Mouse (Mus musculus) urinary bladder, postnatal 14 days (tissue): ENCODE measurements around the gene Acadvl.
A peak's percentile ranks its signal among the peaks of the same experiment; 100 is the strongest.

Source experiments
- DNase-seq: peaks from one replicate; pipeline ENCODE4 v3.0.0; 2021; ENCODE audit warnings: low spot score

Gene Acadvl

DNA sequence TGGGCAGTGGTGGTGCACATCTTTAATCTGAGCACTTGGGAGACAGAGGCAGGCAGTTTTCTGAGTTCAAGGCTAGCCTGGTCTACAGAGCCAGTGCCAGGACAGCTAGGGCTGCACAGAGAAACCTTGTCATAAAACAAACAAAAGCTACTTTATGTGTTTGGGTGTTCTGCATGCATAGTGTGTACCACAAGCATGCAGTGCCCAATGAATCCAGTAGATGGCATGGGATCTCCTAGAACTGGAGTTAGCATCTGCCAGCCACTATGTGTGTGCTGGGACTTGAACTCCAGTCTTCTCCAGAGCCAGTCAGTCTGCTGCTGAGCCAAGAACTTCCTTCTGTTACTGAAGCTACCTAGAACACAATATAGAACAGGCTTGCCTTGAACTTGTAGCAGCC lies 13.3 kb downstream of the Acadvl start:
- peak; percentile 46 for DNase-seq

DNA sequence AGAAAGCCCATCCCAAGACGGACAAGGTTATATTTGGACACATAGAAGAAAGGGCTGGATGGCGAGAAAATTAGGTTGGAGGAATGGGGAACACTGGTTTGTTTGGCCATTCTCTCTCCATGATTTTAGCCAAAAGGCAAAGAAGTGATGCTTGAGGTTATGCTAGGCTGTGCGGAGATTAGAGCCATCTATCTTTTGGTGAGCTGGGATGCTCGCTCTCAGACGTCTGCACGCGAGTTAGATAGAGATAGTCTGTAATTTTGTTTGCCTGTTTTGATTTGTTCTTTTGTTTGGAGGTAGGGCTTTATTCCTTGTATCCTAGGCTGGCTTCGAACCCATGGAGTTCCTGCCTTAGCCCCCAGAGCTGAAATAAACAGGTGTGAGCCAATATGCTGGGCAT lies 14.1 kb downstream of the Acadvl start:
- DNase-seq = no peak

DNA sequence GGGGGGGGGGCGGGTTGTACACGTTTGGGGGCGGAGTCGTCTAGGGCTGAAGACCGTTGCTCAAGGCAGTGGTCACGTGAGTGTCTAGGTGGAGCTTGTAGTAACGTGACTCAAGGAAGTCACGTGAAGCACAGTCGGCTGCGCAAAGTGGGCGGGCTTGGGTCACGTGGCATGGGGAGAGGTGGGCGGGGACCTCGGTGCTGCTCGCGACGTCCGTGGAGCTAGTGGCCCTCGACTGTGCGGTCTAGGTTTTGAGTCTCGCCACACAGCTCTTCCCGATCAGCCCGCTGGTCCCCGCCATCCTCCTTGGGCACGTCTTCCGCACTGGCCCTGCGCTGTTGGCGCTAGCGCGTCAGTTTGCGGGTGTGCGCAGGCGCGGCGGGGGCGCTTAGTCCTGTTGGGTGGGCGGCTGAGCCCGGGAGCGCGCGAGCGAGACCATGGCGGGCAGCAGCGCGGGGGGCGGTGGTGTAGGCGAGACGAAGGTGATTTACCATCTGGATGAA lies 14.8 kb downstream of the Acadvl start, which contains the start of gene Dvl2:
TSS of gene Dvl2 (plus strand) at position 200 of the 503 bp plus-strand sequence.
- DNase-seq = peak; percentile 93

DNA sequence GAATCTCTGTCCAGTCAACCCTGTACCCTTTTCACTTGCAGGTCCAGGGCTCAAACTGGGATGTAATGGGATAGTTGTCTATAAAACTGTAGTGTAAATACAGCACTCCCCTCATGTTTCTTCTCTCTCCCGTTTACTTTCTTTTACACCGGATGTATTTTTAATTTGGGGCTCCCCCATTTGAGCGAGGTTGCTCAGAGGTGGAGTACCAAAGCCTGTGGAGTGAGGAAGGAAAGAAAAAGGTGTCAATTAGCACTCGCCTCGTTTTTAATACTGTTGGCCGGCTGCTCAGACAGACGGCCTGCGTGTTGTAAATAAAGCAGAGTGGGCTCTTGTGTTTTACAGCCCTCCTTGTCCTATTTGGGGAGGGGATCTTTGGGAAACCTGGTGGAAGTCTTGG lies 15.5 kb downstream of the Acadvl start:
- no peak for DNase-seq

DNA sequence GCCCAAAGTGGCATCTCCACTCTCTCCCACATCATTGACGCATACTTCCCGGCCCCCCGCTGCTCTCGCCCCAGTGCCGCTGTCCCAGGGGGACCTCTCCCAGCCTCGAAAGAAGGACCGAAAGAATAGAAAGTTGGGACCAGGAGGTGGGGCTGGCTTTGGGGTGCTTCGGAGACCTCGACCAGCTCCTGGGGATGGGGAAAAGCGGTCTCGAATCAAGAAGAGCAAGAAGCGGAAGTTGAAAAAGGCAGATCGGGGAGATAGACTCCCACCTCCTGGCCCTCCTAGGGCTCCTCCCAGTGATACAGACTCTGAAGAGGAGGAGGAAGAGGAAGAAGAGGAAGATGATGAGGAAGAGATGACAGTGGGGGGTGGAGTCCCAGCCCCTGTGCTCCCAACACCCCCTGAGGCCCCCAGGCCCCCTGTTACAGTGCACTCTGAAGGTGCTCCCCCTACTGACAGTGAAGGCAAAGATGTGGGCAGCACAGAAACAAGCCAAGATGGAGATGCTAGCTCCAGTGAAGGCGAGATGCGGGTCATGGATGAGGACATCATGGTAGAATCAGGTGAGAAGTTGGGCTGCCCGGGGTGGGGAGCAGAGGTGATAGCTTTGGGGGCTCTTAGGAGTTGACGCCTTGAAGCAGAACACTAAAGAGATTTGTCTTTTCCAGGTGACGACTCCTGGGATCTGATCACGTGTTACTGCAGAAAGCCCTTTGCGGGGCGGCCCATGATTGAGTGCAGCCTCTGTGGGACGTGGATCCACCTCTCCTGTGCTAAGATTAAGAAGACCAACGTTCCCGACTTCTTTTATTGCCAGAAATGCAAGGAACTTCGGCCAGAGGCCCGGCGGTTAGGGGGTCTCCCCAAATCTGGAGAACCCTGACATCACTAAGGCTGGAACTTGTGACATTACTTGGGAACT lies 16.4 kb downstream of the Acadvl start:
- DNase-seq = no peak

DNA sequence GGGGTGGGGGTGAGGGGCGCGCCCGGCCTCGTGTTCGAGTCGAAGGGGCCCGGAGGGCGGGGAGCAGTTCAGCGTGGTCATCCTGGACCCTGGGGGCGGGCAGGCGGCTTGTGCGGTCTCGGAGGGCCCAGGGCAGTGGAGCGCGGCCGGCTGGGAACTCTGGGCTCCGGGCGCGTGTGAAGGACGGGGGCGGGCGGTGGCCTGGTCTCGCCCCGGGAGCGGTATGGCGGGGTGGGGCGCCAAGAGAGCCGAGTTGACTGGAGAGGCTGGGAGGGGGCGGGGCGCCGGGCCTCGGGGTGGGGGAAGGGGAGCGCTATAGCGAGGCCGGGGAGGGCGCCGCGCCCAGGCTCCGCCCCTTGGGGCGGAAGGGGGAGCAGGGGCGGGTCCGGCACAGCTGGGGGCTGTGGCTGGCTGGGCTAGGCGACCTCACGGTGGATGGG lies 18.1 kb downstream of the Acadvl start:
- peak; percentile 93 for DNase-seq

DNA sequence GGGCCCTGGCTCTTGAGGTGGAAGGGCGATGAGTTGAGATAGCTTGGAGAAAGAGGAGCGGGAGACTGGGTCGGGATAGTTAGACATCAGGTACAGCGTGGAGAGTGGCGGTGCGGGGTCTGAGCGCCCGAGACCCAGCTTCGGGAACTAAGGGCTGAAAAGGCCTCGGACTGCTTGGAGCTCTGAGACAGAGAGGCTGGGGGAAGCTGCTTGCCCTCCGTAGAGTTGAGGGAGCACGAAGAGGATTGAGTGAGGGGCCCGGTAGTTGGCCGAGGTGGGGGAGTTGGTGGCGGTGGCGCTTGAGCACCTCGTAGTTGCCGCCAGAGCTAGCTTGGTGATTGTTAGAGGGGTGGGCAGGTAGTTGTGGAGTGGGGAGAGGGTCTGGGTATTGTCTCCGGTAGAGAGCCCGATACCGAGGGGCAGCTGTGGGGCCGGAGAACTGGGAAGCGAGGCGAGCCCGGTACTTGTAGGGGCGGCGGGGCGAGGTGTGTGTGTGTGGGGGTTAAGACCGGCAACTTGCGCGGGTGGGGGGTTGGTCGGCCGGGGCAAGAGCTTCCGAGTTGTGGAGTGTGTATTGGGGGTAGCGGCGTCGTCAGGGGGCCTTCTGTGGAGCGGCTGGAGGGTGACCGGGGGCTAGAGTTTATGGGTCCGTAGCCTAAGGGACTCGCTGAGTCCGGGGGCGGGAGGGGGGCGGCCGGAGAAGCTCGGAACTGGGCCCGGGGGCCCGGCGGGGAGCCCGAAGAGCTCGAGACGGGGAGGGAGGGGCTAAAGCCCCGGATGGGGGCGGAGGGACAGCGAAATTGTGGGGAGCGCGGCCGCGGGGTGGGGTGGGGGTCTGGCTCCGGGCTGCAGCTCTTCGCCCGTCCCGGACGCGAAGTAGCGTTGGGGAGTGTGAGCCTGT lies 18.8 kb downstream of the Acadvl start:
- DNase-seq = peak; percentile 64

DNA sequence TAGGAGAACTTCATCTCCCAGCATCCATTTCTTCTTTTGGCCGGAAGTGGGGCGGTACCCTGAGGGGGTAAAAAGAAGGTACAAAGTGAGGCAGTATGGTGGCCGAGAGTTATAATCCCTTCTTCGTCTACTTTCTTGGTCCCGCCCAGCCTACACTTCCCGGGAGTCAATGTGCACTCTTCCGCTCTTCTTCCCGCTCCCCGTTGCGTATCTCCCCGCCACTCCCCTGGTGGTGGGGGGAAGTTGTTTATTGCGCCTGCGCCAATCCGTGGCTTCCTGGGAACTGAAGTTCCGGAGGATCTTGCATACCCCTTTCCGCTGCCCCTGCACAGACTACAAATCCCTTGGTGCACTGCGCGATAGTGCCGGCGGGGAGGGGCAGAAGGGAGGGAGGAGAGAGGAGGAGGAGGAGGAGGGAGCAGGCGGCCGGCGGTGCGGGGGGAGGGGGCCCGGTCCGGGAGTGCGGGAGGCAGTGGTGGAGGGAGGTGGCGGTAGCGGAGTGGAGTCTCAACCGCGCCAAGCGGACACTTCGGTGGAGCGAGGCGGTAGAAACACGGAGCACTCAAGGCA lies 19.7 kb downstream of the Acadvl start, which contains the start of gene Phf23:
TSS of gene Phf23 (plus strand) at position 387 of the 570 bp plus-strand sequence.
- peak; percentile 98 for DNase-seq

DNA sequence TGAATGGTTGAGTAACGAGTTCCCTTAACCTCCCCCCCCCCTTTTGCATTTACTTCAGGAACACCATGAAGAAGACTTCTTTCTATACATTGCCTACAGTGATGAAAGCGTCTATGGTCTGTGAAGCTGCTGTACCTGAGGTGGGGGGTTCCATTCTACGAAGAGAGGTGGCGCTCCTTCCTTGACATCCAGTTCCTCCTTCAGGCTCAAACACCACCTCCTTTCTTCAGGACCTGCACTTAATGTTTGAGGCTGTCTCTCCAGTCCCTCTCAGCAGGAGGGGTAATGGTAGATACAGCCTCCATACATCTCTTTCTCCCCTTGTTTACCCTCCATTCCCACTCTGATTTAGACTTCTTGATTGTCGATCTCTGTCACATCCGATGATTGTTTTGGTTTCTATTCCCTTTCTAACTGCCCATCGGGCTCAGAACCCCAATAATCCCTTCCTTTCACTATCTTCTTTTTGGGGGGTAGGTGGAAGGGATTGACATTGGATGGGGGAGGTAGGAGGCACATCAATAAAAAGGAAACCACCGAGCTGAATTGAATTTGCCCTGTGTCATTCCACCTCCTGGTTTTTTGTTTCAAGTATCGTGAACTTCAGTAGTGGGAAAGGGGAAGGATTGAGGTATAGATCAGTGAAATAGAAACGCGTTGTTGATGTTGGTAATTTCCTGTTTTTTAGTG lies 20.7 kb downstream of the Acadvl start:
- DNase-seq = no peak

DNA sequence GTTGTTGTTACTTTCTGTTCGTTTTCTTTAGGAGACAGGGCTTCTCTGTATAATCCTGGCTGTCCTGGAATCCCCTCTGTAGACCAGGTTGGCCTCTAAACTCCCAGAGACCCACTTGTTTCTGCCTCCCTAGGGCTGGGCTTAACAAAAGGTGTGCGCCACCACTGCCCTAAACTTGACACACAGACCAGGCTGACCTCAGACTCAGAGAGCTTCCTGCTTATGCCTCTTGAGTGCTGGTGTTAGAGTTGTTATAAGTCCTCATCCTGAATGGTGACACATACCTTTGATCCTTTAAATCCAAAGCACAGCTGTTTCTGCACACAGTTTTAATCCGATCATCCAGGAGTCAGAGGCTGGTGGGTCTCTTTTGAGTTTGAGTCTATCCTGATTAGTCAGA lies 22.3 kb downstream of the Acadvl start:
- DNase-seq = no peak

DNA sequence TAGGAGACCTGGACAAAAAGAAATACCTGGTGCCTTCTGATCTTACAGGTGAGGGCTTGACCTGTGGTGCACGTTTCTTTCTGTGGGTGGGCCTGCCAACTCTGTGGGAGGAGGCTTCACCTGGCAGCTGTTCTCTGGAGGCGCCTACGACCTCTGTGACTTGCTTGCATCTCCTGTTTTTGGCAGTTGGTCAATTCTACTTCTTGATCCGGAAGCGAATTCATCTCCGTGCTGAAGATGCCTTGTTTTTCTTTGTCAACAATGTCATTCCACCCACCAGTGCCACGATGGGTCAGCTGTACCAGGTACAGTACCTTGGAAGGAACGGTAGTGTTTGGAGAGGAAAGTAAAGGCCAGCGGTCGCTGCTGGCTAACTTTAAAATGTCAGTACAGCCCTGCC lies 22.8 kb downstream of the Acadvl start:
- no peak for DNase-seq

DNA sequence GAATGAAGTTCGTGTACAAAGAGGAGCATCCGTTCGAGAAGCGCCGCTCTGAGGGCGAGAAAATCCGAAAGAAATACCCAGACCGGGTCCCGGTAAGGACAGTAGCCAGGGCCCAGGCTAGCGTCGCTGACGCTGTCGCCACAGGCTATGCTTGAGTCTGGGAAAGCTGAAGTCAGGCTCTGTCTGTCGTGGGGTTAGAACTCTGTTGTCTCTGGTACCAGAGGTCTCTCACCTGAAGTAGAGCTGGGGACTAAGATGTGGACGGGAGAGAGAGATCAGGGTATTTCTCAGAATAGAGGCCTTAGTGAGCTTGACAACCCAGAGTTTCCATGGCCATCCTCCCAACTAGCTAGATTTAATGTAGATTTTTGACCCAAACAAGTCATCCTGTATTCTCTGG lies 23.5 kb downstream of the Acadvl start:
- DNase-seq = no peak

DNA sequence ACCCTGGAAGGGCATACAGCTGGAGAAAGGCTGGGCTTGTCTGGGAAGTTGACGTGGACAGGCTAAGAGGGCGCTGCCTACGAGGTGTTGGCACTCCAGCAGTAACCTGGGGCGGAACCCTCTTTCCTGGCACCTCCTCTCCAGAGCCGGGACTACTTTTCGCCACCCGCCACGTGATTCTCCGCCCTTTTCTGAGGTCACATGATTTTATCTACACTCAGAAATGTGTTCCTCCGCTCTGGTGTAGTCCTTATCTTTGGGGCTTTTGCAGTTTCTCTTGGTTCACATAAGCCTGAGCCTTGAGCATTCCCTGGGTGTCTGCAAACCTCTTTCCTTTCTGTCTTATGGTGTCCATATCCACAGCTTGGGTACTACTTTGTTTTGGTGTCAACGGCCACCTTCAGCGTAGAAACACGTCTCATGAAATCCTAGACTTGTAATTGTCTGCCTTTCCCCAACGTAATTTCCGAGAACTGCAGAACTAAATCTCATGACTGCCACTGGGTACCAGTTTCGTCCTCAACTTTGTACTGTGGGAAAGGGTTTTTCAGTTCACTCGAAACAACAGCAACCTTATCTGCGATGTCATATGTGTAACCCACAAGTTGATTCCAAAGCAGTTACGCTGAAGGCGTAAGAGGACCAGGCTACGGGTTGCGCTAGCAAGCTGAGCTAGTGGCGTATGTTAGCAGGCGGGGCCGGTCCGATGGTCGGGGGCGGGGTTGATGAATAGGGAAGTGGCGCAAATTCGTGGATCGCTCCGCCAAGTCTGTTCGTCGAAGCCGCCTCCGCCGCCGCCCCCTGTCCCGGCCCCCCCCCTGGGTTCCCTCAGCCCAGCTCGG lies 24.1 kb downstream of the Acadvl start, which contains the start of gene Gabarap:
TSS of gene Gabarap (plus strand) at position 294 of the 842 bp plus-strand sequence.
- peak; percentile 98 for DNase-seq

DNA sequence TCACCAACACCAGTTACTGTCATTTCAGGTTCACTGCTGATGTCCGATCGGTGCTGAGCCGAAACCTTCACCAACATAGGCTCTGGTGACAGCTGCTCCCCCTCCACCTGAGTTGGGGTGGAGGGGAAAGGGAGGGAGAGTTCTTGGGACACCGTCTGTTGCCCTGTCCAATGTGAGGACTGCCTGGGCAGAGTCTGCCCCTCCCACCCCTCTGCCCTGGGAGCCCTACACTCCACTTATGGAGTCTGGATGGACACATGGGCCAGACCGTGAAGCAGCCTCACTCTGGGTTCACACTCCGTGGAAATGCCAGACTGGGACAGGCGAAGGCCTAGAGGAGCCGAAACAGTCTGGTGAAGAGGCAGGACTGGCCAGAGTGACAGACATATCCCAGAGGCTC lies 25.3 kb downstream of the Acadvl start:
- DNase-seq = no peak

DNA sequence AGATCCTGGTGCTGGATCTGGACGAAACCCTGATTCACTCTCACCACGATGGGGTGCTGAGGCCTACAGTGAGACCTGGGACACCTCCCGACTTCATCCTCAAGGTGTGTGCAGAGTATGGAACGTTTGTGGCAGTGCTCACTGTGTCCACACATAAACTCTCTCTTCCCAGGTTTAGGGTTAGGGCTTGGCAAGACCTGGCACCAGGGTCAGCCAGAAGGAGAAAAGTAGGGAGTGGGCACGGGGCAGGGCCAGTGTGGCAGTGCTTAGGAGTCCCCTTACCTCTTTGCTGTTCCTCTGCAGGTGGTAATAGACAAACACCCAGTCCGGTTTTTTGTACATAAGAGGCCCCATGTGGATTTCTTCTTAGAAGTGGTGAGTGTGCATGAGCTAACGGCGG lies 30.8 kb downstream of the Acadvl start:
- DNase-seq = no peak

DNA sequence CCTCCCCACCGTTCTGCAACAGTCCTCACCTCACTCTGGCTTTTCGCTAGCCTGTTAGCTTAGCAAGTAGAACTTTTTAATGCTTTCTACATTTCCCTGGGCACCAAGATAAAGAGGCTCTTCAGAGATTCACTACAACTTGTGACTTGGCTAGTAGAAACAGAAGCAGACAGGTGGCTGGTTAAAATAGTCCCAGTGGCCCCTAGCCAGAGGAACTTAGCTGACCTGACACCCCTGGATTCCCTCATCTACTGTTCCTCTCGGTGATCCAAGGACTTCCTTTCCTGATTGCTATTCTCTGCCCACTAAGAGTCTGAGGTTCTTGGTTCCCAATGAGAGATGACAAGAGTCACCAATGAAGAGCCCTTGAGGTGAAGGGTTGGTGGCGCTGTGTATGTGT lies 31.8 kb downstream of the Acadvl start:
- DNase-seq = no peak

DNA sequence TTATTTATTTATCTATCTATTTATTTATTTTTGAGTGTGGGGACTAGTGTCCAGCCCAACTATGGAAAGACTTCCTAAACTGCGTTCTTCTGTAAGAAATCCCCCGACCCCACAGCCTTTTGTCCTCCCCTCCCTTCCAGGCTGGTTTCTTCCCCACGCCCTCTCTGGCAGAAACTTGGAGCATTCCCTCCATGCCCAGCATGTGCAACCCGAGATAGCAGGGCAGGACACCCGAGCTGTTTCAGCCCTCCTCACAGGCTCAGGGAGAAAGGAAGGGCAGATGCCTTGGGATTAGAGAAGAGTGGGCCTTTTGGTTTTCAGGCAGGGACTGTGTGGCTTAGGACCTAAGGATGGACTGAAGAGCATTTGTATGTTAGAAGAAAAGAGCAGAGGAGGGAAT lies 32.3 kb downstream of the Acadvl start:
- DNase-seq = no peak

DNA sequence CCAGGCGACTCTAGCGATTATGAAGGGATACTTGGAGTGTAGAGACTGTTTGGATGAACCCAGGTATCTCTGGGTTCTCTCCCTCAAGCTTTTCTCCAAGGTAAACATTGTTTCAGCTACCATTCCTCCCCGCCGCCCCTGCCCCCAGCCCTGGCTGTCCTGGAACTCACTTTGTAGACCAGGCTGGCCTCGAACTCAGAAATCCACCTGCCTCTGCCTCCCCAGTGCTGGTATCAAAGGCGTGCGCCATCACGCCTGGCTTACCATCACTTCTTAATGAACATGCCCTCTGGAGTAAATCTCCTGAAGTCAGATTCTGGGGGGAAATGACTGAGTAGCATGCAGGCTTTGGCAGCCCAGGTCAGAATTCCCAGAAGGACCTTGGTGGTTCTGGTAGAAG lies 33.0 kb downstream of the Acadvl start, which contains the start of gene Elp5:
TSS of gene Elp5 (minus strand) at position 293 of the 400 bp plus-strand sequence.
- DNase-seq = no peak

DNA sequence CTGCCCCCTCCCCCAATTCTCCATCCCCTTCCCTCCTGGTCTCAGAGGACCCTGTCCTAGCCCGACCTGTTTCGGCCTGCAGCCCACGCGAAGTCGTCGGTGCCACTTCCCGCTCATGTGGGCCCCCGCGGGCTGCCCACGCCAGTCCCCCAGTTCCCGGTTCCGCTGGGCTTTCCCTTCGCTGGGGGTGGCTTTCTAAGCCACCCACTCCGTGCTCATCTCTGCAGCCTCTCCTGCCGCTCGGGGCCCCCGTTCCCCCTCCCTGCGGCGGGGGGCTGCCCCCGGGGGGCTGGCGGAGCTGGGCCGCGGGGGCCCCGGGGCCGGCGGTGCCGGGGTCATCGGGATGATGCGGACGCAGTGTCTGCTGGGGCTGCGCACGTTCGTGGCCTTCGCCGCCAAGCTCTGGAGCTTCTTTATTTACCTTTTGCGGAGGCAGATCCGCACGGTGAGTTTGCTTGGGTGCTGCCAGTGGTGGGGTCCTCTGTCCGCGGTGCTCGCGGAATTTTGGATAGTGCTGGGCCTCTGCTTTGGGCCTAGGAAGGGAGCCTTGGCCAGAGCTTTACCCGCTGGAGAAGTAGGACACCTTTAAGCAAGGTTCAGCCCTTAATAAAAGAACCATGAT lies 34.0 kb downstream of the Acadvl start, which contains the start of gene Ctdnep1:
TSS of gene Ctdnep1 (plus strand) at position 16 of the 622 bp plus-strand sequence.
- no peak for DNase-seq
